Mouse (Mus musculus) myocyte (in vitro differentiated cells): ENCODE data around the gene Vmp1. TPM values are rescaled to one million over a fixed set of nuclear protein-coding genes. Genes with fewer than 3 reads are reported as not detected.

Experiments
- H3K27me3 ChIP-seq: one replicate; pipeline ENCODE4 v1.6.1; 2011; ENCODE audit not compliant: control insufficient read depth, insufficient read depth, insufficient read length
- H3K36me3 ChIP-seq: one replicate; pipeline ENCODE4 v1.6.1; 2011; ENCODE audit not compliant: control insufficient read depth, insufficient read depth
- H3K4me2 ChIP-seq: one replicate; pipeline ENCODE4 v1.6.1; 2011; ENCODE audit warnings: low read depth, control low read depth
- H3K4me3 ChIP-seq: one replicate; pipeline ENCODE4 v1.5.1; 2011; ENCODE audit warnings: mild to moderate bottlenecking, control low read depth, moderate library complexity
- H3K79me2 ChIP-seq: one replicate; pipeline ENCODE4 v1.6.1; 2011; ENCODE audit not compliant: control insufficient read depth, insufficient read depth
- H3ac ChIP-seq: one replicate; pipeline ENCODE4 v1.6.1; 2011; ENCODE audit not compliant: control insufficient read depth, insufficient read length
- CEBPB ChIP-seq: IDR thresholded peaks from 2 replicates; pipeline ENCODE4 v1.6.1; 2011; ENCODE audit warnings: mild to moderate bottlenecking, moderate library complexity; ENCODE audit not compliant: poor library complexity, insufficient read depth, severe bottlenecking
- E2F4 ChIP-seq: IDR thresholded peaks from one replicate; pipeline ENCODE4 v1.6.1; 2011; ENCODE audit warnings: mild to moderate bottlenecking, control low read depth, moderate library complexity; ENCODE audit not compliant: insufficient read depth
- MAX ChIP-seq: IDR thresholded peaks from one replicate; pipeline ENCODE4 v1.6.1; 2011; ENCODE audit warnings: low read depth, mild to moderate bottlenecking, control low read depth
- MYOD1 ChIP-seq, 3 experiments: IDR thresholded peaks; one replicate each; pipeline ENCODE4 v1.6.1; 2011; ENCODE audit warnings: control low read depth in 2 of 3, low read depth in 2 of 3, mild to moderate bottlenecking in 2 of 3, moderate library complexity in 1 of 3; ENCODE audit not compliant: insufficient read length in 2 of 3, control insufficient read depth in 1 of 3
- MYOG ChIP-seq, 3 experiments: IDR thresholded peaks; one replicate each; pipeline ENCODE4 v1.6.1; 2011; ENCODE audit warnings: control low read depth in 2 of 3, low read depth in 2 of 3, mild to moderate bottlenecking in 2 of 3; ENCODE audit not compliant: insufficient read length in 2 of 3, control insufficient read depth in 1 of 3, insufficient read depth in 1 of 3
- POLR2A ChIP-seq: IDR thresholded peaks from one replicate; pipeline ENCODE4 v1.6.1; 2011; ENCODE audit warnings: low read depth, mild to moderate bottlenecking, control low read depth, moderate library complexity; ENCODE audit not compliant: insufficient read length
- POLR2AphosphoS2 ChIP-seq: IDR thresholded peaks from one replicate; pipeline ENCODE4 v1.6.1; 2011; ENCODE audit warnings: low read depth, control low read depth; ENCODE audit not compliant: insufficient read length
- REST ChIP-seq: IDR thresholded peaks from one replicate; pipeline ENCODE4 v1.6.1; 2011; ENCODE audit warnings: mild to moderate bottlenecking, control low read depth, moderate library complexity; ENCODE audit not compliant: insufficient read depth, insufficient read length
- SRF ChIP-seq: IDR thresholded peaks from one replicate; pipeline ENCODE4 v1.6.1; 2011; ENCODE audit warnings: low read depth; ENCODE audit not compliant: control insufficient read depth, insufficient read length
- TCF12 ChIP-seq: IDR thresholded peaks from one replicate; pipeline ENCODE4 v1.6.1; 2011; ENCODE audit warnings: mild to moderate bottlenecking, control low read depth; ENCODE audit not compliant: poor library complexity, insufficient read depth, severe bottlenecking
- TCF3 ChIP-seq: IDR thresholded peaks from one replicate; pipeline ENCODE4 v1.6.1; 2011; ENCODE audit warnings: low read depth, control low read depth; ENCODE audit not compliant: insufficient read length
- USF1 ChIP-seq: IDR thresholded peaks from one replicate; pipeline ENCODE4 v1.6.1; 2011; ENCODE audit warnings: low read depth, mild to moderate bottlenecking, control low read depth, moderate library complexity
- polyA plus RNA-seq: library from polyadenylated mRNA; unstranded; fragments of >200 nt; fragmentation: generic; extraction: Trizol; gene quantifications from one replicate; pipeline ENCODE4 v1.2.1, GENCODE M21; 2012; ENCODE audit warnings: missing spikeins

Gene Vmp1
- polyA plus RNA-seq, 1 experiment, result 169 TPM

GRCm38 (mm10) chr11:86671041-86671675 lies 12.5 kb downstream of the Vmp1 start:
- Histone ChIP-seq H3K4me3 (no peak overlapping the region), H3ac (no peak overlapping the region), H3K27me3 (no peaks in the 10 kb centered on the region), H3K36me3 (peaks cover 6% of the 10 kb centered on the region), H3K79me2 (peaks cover 89% of the 10 kb centered on the region), H3K4me2 (no peak overlapping the region)
- TF ChIP-seq MAX (no peak), SRF (no peak), TCF3 (no peak), TCF12 (no peak)

GRCm38 (mm10) chr11:86668169-86668568 lies 15.5 kb downstream of the Vmp1 start:
- no peak overlapping the region for H3ac ChIP-seq
- H3K27me3 ChIP-seq, result no peaks in the 10 kb centered on the region
- H3K36me3 ChIP-seq, result peaks cover 11% of the 10 kb centered on the region
- TF ChIP-seq TCF12, result no peak
- no peak for TF ChIP-seq POLR2AphosphoS2
- TF ChIP-seq TCF3, result no peak
- no peak for TF ChIP-seq CEBPB
- TF ChIP-seq POLR2A, result no peak
- no peak for TF ChIP-seq MAX
- TF ChIP-seq E2F4, result no peak
- TF ChIP-seq USF1, result no peak
- TF ChIP-seq SRF, result no peak
- no peak for TF ChIP-seq MYOD1 (IDR thresholded peaks at IDR 0.05; ENCODE audit: control insufficient read depth in 1 of 3, insufficient read length in 2 of 3, low read depth in 2 of 3)
- TF ChIP-seq REST, result no peak
- TF ChIP-seq MYOG (IDR thresholded peaks at IDR 0.05; ENCODE audit: control insufficient read depth in 1 of 3, insufficient read depth in 1 of 3, insufficient read length in 2 of 3, low read depth in 2 of 3), result no peak
- H3K4me3 ChIP-seq, result no peak overlapping the region
- H3K4me2 ChIP-seq, result no peak overlapping the region
- H3K79me2 ChIP-seq, result peaks cover 62% of the 10 kb centered on the region

- Histone ChIP-seq H3K4me2 (no peak overlapping the region), H3ac (no peak overlapping the region), H3K36me3 (peaks cover 14% of the 10 kb centered on the region), H3K4me3 (no peak overlapping the region), H3K27me3 (no peaks in the 10 kb centered on the region), H3K79me2 (peaks cover 59% of the 10 kb centered on the region)
- TF ChIP-seq POLR2A (no peak), TCF12 (no peak), SRF (no peak), MYOG (IDR thresholded peaks at IDR 0.05; ENCODE audit: control insufficient read depth in 1 of 3, insufficient read depth in 1 of 3, insufficient read length in 2 of 3, low read depth in 2 of 3) (no peak), REST (no peak), TCF3 (no peak), CEBPB (no peak), MYOD1 (IDR thresholded peaks at IDR 0.05; ENCODE audit: control insufficient read depth in 1 of 3, insufficient read length in 2 of 3, low read depth in 2 of 3) (no peak), E2F4 (no peak), MAX (no peak), USF1 (no peak), POLR2AphosphoS2 (no peak)
Measured at GRCm38 (mm10) chr11:86667553-86667952, 16.1 kb downstream of the Vmp1 start.

- TF ChIP-seq TCF12 (no peak), POLR2A (no peak), REST (no peak), SRF (no peak), CEBPB (no peak), USF1 (no peak), MAX (no peak), MYOD1 (IDR thresholded peaks at IDR 0.05; ENCODE audit: control insufficient read depth in 1 of 3, insufficient read length in 2 of 3, low read depth in 2 of 3) (no peak), POLR2AphosphoS2 (no peak), TCF3 (no peak), MYOG (IDR thresholded peaks at IDR 0.05; ENCODE audit: control insufficient read depth in 1 of 3, insufficient read depth in 1 of 3, insufficient read length in 2 of 3, low read depth in 2 of 3) (no peak), E2F4 (no peak)
Measured at GRCm38 (mm10) chr11:86664406-86664805, 19.2 kb downstream of the Vmp1 start.

More at GRCm38 (mm10) chr11:86664406-86664805, 19.2 kb downstream of the Vmp1 start:
- Histone ChIP-seq H3ac (no peak overlapping the region), H3K79me2 (peaks cover 30% of the 10 kb centered on the region), H3K4me3 (no peak overlapping the region), H3K27me3 (no peaks in the 10 kb centered on the region), H3K4me2 (no peak overlapping the region), H3K36me3 (peaks cover 28% of the 10 kb centered on the region)
